Mouse (Mus musculus) activated CD4-positive, CD25-positive, alpha-beta regulatory T cell, adult 4 months (primary cell): ENCODE data around the gene Serinc3. TPM values are rescaled to one million over a fixed set of nuclear protein-coding genes. Genes with fewer than 3 reads are reported as not detected.
"Not testable (repeated sequence)": the region's sequence is repeated elsewhere in the genome, so short reads cannot be mapped to it uniquely, and the experiment has no call there.

ENCODE experiments used
- ATAC-seq: one replicate; pipeline ENCODE4 v1.8.0; 2017
- polyA plus RNA-seq, 2 experiments: library from polyadenylated mRNA; unstranded; fragments of 100-300 nt; shearing (Covaris generic); gene quantifications; one replicate each; pipeline ENCODE4 v1.2.1; 2017

Serinc3 gene
- polyA plus RNA-seq, 2 experiments from 2014 or later: 149 to 159 TPM

DNA sequence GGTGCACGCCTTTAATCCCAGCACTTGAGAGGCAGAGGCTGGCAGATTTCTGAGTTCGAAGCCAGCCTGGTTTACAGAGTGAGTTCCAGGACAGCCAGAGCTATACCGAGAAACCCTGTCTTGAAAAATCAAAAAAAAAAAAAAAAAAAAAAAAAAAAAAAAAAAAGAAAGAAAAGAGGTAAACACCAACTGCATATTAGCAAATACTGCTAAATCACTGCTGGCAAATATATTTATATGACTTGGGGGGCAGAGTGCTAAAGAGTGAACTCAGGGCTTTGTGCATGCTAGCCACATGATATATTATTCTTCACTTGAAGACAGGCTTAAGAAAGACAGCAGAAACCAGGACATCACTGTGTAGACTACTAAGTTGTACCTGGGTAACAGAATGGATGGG lies 23.5 kb downstream of the Serinc3 start:
- ATAC-seq: not testable (repeated sequence)

DNA sequence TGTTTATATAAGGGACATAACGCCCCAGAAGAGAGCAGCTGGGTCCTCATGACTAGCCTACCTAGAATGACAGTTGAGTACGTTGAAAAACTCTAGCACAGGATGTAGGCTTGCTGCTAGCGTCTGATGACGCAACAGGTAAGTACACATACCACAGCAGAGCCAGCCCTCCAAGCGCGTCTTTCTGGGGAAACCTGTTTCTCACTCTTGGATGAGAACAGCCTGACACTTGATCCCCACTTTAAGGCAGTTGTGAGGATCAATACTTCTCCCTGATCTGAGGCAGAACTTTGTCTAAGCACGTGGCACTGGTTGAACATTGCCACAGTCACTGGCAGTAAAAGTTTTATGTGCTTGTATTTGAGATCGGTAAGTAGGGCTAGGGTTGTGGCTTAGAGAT lies 24.5 kb downstream of the Serinc3 start:
- ATAC-seq: no peak

DNA sequence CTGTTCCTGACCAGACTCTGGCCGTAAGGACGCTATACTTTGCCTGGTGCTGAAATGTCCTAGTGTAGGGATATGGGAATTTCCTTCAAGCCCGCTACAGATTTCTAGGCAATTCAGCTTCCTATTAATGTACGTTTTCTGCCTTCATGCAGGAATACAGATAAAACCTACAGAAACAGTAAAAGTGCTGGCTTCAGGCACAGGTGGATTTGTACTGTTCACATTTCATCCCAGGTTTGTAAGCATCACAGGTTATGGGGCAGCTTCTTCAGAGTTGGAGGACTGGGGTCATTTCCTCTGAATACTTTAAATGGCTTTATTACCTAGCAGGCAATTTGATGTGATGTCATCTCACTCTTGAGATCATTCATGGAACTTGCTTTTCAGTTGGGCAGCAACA lies 27.1 kb downstream of the Serinc3 start:
- ATAC-seq: no peak

DNA sequence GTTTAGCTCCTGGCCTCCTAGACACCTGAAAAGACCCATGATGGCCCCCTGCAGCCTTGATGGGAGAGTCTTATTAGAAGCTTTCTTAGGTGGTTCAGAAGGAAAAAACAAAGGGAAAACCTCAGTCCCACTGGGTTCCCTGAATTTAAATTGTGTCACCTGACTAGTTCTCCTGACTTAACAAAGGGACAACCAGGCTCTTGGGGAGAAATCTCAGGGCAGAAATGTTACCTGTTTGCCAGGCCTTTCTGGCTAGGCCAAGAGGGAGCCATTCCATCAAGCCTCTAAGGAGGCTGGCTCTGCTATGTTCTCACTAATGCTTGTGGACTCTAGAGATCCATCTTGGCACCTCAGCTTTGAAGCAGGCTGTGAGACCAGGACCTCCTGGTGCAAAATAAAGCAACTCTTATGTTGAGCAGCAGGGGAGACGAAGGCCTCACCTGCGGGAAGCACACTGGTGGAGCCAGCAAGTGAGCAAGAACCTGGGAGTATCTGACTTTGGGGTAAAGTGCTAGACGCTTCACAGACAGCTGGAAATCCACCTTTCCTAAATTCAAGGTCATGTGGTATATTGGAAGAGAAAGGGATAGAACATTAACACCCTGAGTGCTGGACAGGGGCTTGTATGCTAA lies 27.6 kb downstream of the Serinc3 start:
- no peak for ATAC-seq

DNA sequence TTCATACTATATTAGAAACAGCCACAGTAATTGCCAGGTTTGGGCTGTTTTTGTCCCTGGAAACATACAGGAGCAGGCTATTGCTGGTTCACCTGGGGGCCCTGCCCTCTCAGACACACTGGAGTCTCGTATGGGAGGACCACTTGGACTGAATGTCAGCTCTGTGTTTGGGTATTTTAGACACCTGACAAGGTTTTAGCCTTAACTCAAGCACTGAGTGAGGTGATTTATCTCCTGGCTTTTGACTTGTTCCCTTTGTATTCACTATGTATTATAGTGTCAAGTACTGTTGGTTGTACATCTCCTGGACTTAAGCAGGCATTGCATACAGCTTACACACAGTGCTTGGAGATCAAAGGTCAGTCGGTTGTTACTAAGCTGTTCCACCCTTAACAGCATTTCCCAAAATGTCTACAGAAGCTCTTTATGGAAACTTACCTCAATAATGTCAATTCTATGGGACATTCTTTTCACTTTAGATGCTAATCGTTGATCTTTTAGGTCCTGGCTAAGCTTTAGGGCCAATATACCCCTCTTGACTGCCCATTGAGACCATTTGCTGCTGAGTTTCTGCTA lies 28.2 kb downstream of the Serinc3 start:
- ATAC-seq: no peak

DNA sequence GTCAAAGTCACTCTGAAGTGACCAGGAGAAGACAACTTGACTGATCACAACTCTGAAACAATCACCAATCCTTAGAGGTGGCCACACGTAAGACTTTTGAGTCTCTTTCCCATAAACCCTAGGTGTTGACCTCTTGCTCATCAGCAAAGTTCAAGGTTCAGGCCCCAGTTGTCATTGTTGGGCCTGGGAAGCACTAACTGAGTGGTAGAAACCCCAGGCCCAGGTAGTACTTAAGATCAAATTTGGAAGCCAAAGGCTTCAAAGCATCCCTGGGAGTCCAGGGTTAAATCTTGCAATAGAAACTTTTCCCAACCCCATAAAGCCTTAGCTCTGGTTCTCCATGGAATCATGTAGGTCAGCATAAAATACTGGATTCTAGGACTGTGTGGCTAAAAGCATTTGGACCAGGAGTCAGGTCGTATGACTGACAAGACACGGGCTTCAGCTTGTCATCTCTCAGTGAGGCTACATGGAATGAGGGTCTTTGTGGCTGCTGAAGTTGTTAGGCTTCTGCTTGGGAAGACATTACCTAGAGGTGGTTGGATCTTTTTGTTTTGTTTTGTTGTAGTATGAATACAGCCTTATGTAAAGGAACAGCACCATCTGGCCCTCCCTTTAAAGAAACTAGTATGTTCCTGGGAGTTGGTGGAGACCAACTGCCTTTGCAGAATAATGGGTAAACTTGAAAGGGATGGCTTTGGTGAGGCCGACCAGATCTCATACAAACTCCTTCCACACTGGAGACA lies 28.9 kb downstream of the Serinc3 start:
- ATAC-seq: no peak

DNA sequence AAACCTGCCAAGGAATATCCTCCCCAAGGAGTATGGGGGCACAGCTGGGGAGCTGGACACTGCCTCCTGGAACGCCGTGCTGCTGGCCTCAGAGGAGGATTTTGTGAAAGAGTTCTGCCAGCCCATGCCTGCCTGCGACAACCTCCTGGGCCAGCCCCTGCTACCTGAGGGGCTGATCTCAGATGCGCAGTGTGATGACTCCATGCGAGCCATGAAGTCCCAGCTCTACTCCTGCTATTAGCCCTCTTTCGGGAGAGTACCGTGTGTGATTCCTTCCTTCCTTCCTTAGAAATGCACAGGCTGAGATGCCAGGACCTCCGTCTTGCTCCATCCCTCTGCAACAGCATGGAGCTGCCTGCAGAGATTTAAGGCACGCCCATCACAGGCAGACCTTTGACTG lies 29.5 kb downstream of the Serinc3 start:
- ATAC-seq: no peak

DNA sequence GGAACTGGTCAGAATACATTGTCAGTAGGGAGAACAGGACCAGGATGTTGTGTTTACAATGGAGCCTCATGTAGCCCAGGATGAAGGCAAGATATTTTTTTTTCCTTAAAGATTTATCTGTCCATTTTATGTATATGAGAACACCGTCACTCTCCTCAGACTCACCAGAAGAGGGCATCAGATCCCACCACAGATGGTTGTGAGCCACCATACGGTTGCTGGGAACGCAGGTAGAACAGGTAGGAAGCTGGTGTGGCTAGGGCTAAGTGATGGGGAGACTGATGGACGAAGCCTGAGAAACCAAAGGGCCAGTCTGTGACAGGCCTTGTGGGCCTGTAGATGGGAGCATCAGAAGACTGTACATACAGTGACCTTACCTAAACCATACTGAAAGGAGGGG lies 30.9 kb downstream of the Serinc3 start:
- no peak for ATAC-seq

DNA sequence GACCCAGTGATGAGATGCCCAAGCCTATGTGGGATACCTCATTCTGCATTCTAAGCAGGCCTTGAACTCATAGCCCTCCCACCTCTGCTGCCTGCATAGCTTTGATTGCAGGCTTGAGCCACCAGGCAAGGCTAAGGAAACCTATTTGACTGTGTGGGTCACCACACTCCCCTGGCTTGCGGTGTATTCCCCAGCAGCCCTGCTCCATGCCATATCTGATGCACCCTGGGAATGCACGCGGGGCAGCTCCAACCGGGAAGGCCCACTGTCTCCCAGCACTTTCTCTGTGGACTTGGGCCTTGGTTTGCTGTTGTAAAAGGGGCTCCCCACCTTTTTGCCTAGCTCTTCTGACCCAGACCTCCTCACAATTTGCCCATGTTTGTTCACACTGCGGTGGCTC lies 31.7 kb downstream of the Serinc3 start:
- no peak for ATAC-seq

DNA sequence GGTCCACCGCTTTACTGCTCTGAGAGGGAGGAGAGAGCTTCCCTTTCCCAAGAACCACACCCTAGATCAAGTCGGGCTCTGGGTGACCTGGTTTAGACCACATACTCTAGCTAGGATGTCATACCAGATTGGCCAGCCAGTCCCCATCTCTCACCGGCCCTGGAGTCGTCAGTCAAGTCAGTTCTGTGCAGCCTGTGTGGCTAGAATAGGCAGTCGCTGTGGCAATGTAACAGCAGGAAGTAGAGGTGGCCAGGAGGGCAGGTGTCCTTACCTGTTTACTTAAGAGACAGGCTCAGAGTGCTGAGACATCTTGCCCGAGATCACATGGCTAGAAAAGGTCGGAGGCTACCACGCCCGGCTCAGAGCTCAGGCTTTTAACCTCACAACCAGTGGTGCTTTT lies 33.8 kb downstream of the Serinc3 start:
- ATAC-seq: no peak

DNA sequence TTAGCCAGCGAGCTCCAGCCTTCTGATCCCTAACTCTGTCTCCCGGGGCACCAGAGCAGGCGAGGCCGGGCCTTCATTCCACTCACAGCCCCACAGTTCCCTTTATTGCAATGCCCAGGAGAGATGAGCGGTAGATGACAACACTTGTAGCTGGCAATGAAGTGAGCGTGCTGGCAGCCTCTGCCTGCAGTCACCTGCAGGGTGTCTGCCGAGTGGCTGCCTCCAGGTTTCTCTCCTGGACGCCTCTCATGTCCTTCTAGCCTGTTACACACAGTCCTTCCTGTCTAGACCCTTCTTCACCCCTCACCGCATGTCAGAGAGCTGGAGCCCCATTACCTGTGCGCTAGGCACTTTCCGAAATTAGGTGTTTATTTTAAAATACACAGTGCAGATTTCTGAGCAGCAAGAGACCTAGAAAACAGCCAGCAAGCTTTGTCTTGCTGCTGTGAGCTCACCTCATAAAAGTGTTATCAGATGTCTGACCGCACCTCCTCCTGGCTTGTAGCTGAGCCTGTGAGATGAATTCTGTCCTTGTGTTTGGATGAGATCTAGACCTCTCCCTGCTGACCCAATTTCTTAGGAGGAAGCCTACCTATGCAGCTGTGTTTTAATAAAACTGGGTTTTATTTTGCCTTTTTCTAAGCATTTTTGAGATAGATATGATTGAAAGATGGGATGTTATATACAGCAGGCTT lies 35.5 kb downstream of the Serinc3 start:
- no peak for ATAC-seq

DNA sequence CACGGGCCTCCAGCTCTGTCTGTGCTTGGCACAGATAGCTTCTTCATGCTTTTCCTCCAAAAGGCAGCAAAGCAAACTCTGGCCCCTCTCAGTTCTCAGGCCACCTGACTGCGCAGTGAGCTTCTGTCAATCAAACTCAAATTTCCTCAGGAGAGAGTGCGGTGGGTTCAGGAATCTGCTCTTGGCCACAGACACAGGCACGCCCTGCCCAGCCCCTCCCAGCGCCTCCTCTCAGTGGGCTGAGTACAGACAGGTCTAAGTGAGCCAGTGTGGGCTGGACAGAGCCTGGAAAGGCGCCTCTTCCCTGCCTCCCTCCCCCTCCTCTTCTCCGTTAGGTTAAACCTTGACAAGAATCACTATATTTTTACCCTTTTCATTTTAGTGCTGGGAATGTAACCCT lies 36.9 kb downstream of the Serinc3 start:
- no peak for ATAC-seq

DNA sequence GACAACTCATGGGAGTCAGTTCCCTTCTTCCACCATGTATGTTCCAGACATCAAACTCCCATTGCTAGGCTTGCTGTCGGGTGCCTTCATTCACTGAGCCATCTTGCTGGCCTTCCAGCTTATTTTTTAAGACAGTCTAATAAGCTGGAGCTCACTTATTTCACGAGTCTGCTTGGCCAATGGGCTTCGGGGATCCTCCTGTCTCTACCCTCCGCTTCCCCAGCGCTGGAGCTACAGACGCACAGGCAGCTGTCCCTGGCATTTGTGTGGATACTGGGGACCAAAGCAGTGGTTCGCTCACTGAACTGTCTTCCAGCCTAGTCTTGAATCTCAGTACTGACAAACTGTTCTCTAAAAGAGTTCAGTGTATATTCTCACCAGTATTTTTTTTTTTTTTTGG lies 38.8 kb downstream of the Serinc3 start:
- ATAC-seq: no peak

DNA sequence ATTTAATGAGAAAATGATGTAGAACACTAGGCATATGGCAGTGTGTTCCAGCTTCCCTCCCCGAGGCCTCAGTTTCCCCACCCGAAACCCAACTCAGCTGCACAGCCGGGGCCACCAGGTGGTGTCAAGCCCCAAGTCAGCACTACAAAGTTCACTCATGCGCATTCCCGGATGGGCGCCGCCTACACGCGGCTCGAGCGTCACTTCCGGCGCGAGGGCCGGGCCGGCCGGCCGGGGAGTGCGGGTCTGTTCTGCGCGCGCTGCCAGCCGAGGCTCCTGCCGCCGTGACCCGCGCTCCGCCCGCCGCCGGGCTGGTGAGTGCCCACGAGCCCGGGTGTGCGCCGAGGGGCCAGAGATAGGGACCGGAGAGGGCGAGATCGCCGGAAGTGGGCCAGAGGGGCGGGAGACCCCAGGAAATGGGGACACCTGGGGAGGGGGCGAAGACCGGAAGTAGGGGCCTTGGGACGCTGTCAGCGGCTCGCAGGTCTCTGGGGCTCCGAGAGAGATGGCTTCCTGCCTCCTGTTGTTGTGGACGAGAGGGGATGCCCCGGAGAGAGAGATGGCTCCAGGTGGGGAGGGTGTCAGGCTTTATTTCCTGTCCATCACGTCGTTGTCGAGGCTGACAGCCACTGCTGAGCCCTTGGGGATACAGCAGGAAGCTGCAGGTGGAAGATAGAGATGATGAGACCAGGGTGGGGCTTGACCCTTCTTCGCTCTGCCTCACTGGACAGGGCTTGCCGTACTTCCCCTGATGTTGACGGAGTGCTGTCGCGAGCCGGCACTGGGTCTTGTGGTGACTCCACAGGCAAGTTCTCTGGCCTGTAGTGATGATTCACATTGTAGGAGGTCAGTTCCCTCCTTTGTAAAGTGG lies 42.6 kb downstream of the Serinc3 start, which contains the start of gene Ttpal:
Gene Ttpal, plus strand, starts transcription at position 214 of the 871 bp plus-strand sequence.
- peak; percentile 82 for ATAC-seq

DNA sequence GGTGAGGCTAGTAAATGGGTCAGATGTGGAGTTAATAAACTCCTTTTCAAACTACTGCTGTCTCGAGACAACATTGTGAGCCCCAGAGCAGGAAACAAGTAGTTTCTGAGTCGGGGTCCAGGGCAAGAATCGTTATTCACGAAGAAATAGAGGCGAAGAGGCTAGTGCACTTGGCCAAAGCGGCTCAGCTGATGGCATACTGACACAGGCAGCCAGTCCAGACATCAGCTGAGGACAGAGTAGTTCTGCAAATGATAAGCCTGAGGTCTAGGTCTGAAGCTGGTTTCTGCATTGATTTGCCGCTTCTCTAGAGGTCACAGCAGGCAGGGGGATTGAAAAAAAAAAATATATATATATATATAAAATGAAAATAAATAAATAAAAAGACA lies 43.2 kb downstream of the Serinc3 start:
- ATAC-seq: no peak

DNA sequence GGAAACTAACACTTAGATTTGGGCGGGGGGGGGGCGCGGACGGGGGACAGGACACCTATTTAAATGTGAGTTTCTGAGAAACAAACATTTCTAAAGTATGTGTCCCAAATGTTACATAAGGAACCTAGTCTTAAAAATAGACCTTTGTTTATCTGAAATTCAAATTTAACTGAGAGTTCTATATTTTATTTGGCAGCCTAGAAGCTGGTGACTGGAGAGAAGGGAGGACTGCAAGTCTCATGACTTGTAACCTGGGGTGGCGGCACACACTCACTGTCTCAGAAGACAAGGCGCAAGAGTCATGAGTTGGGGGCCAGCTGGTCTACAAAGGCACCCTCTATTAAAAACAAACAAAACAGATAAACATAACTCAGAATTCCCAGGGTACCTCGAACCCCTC lies 43.9 kb downstream of the Serinc3 start:
- no peak for ATAC-seq

DNA sequence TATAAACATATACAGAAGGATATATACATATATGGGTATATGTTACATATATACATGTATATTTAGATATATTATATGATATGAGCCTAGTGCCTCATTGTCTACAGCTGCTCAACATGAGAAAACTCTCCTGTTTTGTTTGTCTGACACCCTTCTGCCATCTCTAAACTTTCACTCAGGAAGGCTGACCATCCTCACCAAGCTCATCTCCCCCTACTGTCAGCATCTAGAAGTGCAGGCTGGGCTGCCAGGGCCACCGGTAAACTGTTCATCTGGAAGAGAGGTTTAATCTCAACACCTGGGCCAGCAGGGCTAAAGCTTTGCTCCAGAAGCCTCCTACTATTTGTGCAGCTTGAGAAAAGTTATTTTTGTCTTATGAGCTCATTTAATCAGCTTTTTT lies 45.7 kb downstream of the Serinc3 start:
- ATAC-seq: no peak

DNA sequence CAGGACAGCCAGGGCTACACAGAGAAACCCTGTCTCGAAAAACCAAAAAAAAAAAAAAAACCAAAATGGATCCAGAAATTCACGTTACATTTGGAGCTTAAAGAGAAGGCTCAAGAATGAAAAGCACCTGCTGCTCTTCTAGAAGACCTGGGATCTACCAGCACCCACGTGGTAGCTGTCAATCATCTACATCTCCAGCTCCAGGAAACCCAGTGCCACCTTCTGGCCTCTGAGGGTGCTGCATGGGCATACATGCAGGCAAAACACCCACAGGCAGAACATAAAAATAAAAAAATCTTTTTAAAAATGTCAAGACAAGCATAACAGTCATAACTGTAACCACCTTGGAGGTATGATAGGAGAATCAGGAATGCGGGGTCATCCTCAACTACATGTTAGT lies 47.3 kb downstream of the Serinc3 start:
- peak; percentile 21 for ATAC-seq

DNA sequence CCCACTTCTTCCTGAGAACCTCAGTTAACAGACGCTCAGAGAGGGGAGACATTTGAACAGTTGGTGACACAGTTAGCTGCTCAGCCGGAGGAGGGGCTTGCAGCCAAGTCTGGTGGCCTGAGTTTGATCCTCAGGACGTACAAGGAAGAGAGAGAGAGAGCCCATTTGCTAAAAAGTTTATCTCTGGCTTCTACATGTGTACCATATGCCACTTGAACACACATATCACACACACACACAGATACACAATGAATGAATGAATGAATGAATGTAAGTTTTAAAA lies 48.1 kb downstream of the Serinc3 start:
- no peak for ATAC-seq

DNA sequence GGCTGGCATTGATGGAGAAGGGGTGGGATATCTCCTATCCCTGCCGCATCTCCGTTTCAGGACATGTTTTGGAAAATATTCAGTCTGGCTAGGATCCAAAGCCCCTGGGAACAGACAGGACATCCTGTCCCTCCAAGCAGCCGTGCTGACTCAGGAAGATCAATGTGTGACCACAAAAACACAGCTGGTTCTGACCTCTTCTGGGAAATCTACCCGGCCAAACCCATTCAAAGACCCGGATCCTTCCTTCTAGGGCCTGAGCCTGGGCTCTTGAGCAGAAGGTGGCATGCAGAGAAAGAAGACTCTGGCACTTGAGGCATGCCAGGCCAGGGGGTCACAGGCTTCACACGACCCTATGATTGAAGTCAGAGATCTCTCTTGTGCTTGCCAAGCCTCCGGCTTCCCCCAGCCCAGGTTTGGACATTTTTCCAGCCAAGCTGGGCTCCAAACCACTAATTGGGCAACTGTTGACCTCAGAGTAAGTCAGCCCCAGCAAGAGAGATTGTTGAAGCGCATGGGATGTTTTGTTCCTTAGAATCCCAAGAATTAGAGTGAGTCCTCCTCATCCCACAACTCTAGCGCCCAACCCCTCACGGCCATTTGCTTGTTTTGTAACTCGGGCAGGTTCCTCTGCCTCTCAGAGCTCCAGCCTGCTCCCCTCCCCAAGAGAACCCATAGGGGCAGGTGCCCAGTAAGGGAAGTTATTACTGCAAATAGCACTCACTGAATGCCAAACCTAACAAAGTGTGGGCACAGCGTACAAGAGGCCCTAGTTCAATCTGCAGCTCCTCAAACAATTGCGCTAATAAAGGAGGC lies 48.7 kb downstream of the Serinc3 start:
- no peak for ATAC-seq

DNA sequence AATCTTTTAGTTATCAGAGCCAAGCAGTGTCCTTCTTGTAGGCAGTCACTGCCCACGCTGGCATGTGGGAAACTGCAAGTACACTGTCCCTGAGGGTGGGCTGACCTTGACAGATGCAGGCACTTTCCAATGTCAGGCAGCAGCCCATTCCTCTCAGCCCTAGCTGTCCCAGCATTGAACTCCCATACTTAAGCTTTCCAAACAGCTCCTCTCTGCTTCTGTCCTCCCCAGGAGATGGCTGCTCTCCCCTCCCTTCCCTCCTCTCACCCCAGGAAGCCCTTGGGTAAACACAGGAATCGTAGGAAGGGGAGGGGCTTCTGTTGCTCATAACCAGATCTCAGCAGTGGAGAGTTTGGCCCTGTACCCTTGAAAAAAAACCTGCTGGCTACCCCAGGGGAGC lies 49.8 kb downstream of the Serinc3 start:
- ATAC-seq: no peak
